Mouse (Mus musculus) thymus, postnatal 4 days (tissue): ENCODE measurements around the gene Scamp3.
A peak's percentile ranks its signal among the peaks of the same experiment; 100 is the strongest.

Source experiments
- DNase-seq: peaks from one replicate; pipeline ENCODE4 v3.0.0; 2021

The Scamp3 gene

DNA sequence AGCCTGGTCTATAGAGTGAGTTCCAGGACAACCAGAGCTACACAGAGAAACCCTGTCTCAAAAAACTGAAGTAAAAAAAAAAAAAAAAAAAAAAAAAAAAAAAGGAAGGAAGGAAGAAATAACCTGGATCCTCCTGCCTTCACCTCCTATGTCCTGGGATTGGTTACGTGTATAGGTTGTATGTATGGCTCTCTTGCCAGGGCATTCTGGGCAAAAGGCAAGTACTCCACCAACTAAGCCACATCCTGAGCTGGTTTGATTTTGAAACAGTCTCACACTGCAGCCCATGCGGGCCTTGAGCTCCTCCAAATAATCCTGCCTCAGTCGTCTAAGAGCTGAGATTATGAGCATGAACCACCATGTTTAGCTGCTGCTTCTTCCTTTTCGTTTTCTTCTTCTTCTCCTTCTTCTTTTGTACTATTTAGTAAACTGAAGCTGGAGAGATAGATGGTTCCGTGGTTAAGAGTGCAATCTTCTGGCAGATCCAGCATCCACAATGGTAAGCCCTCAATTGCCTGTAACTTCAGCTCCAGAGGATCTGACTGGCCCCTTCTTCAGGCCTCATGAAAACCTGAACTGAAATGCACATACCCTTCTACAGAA, 13.5 kb upstream of the Scamp3 start:
- peak; percentile 36 for DNase-seq

DNA sequence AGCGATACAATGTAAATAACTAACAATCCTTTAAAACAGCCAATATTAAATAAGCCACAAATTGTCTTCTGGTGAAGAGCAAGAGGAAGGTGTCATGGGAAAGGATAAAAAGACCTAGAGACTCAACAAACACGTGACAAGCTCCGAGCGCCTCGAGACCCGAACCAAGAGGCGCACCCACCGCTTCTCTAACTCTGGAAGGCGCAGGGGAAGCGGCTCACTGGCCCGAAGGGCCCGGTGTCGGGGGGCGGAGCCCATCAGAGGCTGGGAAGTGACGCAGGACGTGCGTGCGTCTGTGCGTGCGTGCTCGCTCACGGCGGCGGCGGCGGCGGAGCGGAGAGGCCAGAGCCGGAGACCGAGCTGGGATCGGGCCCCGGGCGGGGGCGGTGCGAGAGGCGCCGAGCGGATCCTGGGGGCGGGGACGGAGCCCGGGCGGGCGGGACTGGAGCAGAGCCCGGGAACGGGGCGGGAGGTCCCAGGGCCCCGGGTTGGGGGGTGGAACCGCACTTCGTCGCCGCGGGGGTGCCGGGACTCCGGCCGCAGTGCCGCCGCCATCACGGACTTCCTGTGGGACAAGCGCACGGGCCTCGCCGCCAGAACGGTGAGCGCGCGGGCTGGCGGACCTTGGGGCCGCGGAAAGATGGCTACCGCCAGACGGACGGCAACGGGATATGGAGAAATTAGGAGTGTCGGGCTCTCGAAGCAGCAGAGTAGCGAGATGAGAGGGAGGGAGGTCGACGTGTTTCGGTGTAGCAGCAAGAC, 12.6 kb upstream of the Scamp3 start, which contains the start of gene Clk2:
TSS of gene Clk2 (plus strand) at position 290 of the 762 bp plus-strand sequence.
- DNase-seq, result peak; percentile 96

DNA sequence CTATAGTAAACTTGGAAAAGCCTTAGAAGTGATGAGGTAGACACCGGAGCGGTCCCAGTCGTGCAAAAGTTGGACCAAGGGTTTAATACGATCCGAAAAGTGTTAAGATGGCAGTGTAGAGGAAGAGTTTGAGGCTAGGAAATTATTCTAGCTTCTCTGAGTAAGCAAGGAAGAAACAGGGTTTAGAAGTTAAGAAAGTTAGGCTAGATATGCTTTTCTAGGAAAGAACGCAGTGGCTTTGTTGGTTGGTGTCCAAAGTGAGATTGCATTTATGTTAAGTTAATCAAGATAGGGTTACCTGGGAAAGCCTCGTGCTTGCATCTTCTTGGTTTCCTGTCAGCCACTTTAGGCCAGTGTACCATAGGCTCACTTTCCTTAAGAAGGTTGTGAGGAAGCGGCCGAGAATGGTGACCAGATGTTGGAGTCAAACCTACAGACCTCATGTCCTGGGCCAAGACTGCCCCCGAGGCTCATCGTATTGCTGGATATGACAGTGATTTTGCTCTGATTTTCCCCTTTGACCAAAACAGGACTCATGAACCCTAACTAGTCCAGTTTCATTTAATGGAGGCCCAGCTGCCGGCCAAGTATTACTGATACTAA, 11.9 kb upstream of the Scamp3 start:
- no peak for DNase-seq

DNA sequence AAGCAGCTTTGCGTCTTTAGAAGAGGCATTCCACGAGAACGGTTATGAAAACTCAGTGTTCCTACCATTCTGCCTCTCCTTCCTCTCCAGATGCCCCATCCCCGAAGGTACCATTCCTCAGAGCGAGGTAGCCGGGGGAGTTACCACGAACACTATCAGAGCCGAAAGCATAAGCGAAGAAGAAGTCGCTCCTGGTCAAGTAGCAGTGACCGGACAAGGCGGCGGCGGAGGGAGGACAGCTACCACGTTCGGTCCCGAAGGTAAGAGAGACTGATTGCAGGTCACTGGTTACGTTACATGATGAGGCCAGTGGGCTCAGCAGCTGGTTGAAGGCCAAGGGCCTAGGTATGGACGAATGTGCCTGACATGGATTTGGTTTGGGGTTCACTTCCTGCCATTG, 10.3 kb upstream of the Scamp3 start:
- no peak for DNase-seq

DNA sequence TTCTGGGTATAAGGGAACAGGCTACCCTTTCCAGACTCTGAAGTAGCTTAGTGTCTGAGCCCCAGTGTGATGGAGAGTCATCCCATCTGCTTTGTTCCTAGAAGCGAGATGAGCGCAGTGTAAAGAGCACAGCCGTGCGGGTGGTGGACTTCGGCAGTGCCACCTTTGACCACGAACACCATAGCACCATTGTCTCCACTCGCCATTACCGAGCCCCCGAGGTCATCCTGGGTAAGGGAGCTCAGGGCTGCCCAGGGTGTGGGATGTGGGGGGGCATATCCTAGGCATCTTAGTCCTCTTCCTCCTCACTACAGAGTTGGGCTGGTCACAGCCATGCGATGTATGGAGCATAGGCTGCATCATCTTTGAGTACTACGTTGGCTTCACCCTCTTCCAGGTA, 2.4 kb upstream of the Scamp3 start:
- no peak for DNase-seq

DNA sequence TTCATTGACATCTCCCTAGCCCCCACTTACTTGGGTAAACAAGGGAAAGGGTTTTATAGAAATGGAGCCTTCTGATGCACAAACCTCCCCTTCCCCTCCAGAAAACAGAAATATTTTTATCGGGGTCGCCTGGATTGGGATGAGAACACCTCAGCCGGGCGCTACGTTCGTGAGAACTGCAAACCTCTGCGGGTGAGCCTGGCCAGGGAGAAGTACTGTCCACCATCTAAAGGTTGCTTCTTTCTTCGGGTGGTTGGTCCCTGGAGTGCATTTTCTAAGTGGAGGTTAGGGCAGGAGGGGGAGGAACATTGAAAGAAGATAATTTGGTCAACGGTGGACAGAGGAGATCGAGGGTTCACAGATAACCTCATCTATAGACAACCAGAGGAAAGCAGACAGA, 1.7 kb upstream of the Scamp3 start:
- DNase-seq, result no peak

DNA sequence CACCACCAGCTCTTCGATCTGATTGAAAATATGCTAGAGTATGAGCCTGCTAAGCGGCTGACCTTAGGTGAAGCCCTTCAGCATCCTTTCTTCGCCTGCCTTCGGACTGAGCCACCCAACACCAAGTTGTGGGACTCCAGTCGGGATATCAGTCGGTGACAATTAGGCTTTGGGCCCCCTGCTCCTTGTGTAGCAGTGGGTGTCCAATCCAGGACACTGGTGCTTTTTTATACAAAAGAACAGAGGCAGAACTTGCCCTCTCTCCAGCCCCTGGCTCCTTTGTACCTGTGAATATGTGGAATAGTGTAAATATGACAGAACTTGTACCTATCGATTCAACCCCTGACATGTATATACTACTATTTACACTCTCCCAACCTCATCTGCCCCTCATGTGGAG, 852 bp upstream of the Scamp3 start:
- DNase-seq, result no peak

DNA sequence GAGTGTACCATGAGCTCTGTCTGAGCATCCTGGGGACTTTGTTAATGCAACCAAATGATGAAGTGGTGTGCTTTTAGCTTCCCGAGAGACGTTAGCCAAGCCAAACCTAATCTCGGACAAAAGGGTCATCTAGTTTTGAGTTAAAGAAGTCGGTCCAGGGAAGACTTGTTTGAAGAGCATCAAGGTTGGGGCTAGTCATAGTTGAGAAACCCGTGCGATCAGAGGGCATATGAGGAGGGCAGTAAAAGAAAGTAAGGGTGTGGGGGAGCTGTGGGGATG, 773 bp downstream of the Scamp3 start:
- DNase-seq, result no peak

DNA sequence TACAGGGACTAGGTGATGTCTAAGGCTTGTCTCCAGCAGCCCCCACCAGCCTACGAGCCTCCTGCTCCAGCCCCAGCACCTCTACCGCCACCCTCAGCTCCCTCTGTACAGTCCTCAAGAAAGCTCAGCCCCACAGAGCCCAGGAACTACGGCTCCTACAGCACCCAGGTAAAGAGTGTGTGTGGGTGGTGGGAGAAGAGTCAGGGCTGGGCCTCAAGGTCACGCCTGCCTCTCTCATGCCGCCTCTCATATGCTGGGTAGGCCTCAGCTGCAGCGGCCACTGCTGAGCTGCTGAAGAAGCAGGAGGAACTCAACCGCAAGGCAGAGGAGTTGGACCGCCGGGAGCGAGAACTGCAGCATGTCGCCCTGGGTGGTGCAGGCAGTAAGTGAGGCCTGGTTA, 1.8 kb downstream of the Scamp3 start:
- DNase-seq, result peak; percentile 39

DNA sequence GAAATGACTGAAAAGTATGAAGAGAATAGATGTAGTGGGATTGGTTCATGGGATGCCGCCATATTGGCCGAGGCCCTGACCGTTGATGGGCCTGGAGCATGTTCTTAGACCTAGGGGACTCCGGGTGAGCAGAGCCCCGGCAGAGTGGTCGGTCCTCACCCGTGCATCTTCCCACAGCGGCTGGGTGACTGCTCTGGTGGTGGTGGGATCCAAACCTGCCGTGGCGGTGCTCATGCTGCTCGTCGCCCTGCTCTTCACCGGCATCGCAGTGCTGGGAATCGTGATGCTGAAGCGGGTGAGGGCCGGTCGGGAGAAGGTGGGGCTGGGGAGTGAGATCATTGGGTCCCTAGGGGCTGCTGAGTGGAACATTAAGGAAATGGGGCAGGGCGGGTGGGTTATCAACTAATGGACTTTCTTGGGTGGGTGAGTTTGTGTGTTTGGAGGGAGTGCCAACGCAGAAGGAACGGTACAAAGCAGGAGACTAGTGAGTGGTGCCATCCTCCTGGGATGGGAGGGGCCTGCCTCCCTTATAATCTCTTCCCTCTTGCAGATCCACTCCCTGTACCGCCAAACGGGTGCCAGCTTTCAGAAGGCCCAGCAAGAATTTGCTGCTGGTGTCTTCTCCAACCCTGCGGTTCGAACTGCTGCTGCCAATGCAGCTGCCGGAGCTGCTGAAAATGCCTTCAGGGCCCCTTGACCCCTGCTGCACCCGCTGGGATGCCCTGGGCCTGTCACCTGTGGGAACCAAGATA, 4.7 kb downstream of the Scamp3 start:
- peak; percentile 27 for DNase-seq

DNA sequence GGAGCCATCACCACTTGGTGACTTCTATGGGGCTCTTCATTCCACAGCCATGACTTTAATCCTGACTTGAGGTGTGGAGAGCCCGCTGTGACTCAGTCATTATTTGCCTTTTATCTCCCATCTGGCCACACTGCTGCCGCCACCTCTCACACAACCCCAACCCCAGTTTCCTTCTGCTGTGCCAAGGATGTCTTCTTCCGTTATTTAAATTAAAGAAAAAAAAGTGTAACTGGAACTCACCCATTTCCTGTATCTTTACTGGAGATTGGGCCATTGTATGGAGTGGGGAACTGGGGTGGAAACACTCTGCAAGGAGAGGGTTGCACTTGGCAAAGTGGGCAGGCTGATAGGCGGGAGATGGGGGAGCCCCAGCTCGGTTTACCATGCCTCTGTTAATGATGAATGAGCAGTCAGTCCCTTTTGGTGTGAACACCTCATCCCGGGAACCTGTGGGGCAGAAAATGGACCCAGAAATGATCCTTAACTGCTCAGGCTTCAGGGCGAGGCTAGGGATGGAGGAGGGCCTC, 5.3 kb downstream of the Scamp3 start:
- DNase-seq, result peak; percentile 28

DNA sequence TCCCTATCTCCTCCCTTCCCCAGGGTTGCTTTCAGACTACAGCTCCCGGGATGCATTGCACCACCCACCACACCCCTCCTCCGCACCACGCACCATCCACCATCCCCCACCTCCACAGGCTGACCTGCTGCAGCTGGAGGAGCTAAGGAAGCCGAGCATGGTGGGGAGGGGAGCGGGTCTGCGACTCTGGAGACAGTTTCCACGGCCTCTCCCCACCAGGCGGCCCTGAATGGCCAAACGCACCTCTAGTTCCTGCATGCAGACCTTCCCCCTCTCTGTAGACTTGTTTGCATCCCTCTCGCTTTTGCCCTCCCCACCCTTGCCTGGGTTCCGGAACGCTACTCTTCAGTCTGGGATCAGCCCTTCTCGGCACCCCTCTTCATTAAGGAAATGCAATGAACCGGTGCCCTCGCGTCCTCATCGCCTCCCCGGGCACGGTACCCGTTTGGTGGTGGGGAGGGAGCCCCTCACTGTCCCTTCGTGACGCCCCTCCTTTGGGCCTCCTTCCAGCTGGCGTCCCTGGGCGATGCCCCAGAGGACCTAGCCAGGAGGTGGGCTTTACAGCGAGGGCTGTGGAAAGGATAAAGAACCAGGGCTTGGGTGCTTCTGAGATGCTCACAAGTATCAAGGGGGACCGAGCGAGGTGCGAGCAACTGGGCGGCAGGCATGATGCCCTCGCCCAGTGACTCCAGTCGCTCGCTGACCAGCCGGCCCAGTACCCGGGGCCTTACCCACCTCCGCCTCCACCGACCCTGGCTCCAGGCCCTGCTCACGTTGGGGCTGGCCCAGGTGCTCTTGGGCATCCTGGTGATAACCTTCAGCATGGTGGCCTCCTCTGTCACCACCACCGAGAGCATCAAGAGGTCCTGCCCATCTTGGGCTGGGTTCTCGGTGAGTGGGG, 6.0 kb downstream of the Scamp3 start, which contains the start of gene Fam189b:
TSS of gene Fam189b (plus strand) at position 86 of the 901 bp plus-strand sequence.
- peak; percentile 88 for DNase-seq

DNA sequence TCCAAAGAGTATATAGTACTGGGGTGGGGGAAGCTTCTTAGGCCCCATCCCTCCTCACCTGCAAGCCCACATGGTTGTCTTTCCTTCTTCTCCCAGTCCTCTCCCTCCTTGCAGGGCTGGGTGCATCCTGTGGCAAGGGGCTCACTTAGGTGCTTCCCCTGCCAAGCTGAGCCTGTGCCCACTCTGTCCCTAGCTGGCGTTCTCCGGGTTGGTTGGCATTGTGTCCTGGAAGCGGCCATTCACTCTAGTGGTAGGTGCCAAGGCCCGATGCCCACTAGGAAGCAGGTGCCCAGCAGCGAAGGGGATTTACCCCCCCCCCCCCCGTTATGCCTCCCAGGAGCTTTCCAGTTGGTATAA, 6.7 kb downstream of the Scamp3 start:
- peak; percentile 33 for DNase-seq

DNA sequence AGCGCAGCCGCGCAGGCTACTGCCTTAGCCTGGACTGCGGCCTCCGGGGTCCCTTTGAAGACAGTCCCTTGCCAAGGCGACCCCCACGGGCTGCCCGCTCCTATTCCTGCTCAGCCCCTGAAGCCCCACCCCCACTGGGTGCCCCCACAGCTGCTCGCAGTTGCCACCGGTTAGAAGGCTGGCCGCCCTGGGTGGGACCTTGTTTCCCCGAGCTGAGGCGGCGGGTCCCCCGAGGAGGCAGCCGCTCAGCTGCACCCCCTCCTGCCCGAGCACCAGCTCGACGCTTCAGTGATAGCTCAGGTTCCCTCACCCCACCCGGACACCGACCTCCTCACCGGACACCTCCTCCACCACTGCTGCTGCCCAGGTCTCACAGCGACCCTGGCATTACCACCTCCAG, 9.9 kb downstream of the Scamp3 start:
- peak; percentile 88 for DNase-seq

DNA sequence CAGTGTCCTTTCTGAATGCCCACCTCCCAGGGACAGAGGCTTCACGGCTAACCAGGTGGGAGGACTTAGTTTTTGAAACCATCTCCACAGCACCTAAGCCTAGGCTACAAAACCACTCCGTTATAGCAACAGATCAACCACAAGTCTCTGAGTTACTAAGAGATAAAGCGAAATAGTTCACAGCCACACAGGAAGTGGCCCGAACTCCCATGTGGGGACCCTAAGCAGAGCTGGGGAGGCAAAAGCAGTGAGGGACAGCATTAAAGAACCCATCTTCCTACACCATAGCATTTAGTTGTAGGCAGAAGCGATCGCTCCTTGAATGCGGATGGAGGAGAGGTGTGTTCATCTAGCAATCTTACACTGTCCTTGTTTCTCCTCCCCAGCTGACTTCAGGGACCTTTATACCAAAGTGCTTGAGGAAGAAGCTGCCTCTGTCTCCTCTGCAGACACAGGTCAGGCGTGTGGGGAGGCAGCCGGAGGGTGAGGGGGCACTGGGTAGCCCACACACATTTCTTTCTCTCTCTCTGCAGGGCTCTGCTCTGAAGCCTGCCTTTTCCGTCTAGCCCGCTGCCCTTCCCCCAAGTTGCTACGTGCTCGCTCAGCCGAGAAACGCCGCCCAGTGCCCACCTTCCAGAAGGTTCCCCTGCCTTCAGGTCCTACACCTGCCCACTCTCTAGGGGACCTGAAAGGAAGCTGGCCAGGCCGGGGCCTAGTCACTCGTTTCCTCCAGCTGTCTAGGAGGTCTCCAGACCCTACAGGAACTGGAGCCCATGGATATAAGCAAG, 10.6 kb downstream of the Scamp3 start:
- DNase-seq, result peak; percentile 80

DNA sequence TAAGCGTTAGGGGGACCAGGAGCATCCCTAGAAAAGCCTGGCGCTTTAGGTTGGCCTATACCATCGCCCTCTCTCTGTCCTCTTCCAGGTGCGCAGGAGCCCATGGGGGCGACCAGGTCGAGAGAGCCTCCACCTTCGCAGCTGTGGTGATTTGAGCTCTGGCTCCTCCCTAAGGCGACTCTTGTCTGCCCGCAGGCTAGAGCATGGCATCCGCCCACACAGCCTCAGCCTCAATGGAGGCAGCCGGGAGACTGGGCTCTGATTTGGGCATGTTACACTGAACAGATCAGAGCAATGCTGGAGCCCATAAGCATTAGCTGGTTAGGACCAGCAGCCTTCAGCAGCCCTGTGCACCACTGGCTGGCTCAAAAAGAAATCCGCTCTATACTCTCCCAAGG, 11.2 kb downstream of the Scamp3 start:
- peak; percentile 75 for DNase-seq

DNA sequence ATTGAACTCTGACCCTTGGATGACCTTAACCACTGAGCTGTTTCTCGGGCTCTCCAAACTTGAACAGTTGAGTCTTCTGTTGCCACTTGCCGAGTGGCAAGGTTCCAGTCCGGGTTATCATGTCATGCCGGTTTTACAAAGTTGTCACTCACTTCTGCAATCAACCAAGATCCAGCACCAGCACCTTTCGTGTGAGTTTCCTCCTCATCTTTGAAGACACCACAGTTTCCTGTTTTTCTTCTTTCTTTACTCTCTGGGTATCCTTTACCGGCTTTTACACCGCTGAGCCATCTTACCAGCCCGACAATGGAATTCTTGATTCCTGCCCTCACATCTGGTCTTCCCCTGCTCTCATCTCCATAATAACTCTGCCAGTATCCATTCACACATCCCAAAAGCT, 13.2 kb downstream of the Scamp3 start:
- DNase-seq, result peak; percentile 62

DNA sequence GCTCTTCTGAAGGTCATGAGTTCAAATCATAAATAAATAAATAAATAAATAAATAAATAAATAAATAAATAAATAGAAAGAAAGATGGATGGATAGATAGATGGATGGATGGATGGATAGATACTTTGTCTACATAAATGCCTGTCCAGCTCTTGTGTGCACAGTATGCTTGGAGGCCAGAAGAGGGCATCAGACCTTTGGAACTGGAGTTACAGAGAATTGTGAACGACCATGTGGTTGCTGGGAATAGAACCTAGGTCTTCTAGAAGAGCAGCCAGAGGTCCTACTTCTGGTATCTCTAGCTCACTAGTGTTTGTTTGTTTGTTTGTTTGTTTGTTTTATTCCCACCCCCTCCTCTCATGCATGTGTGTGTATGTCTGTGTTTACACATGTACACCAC, 16.1 kb downstream of the Scamp3 start:
- DNase-seq, result peak; percentile 13

DNA sequence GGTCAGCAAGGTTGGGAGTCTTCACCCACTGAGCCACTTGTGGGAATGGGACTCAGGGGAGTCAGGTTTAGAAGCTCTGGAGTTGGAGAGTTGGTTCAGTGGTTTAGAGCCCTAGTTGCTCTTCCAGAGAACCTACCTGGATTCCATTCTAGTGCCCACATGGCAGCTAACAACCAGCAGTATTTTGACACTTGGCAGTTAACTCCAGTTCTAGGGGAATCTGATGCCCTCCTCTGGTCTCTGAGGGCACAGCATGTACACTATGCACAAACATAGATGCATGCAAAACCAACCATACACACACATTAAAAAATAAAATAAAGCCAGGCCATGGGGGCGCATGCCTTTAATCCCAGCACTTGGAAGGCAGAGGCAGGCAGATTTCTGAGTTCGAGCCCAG, 16.6 kb downstream of the Scamp3 start:
- peak; percentile 77 for DNase-seq

DNA sequence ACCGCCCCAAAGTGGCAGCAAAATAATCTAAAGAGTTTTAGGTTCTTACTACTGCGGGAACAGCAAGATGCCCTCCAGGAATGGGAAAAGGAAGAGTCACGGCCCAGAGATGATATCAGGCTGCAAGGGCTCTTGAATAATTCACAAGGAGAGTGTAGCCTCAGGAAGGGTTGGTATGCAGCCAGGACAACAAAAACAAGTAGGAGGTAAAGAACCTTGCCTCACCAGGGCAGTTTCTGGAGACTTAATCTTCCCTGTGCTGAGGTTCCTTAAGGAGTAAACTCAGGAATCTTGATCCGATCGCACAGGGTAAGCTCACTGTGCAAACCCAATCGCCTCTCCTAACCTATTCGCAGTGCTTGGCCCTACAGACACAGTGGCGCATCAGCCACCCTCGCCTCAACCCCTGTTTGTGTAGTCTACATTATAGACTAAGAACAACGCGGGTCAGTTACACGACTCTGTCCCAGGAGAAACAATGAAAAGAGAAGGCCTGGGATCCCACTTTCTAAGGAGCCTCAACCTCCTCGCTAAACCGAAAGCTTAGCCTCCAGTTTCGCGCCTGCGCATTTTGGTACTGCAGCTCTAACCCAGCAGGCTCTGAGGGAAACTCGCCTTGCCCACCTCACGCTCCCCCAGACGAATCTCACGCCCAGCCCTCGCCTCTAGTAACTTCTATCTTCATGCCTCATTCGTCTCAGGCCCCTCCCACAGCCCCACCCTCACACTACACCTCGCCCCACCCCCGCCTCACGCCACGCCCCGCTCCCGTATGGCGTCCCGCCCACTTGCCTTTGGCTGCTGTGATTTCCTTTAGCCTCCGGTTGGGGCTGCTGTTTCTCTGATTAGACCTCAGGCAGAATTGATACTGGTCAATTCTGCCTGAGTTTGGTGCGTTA, 19.0 kb downstream of the Scamp3 start:
- DNase-seq, result peak; percentile 95

DNA sequence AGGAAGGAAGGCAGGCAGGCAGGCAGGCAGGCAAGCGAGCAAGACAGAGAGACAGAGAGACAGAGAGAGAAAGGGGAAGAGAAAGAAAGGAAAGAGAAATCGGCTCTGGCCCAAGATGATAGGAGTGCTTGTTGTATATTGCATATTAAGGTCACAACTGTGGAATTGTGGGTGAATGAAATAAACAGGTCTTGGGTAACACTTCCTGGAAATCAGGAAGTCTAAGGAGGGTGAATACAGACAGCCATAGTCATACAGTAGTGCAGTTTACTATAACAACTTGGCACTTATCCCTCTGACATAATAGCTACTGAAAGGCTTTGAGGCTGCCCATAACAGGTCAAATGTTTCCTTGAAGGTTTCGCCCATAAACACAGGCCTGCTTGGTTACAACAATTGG, 22.6 kb downstream of the Scamp3 start:
- DNase-seq, result no peak
